Mouse (Mus musculus): ENCODE results near the gene Dyrk3. TPM values are rescaled to one million over a fixed set of nuclear protein-coding genes. Genes with fewer than 3 reads are reported as not detected.

The Dyrk3 gene
- polyA plus RNA-seq, 1 experiment from 2014 or later, result 17.6 TPM

Other genes starting within 250 kb of the Dyrk3 start
- not detected in 2 replicates for gene Il20, start 226.9 kb downstream of the Dyrk3 start, polyA plus RNA-seq (2016; fragmentation: Nextera tagmentation; extraction: Ambion mirVana)
- not detected in 2 replicates for gene Il19, start 198.2 kb downstream of the Dyrk3 start, polyA plus RNA-seq (2016; fragmentation: Nextera tagmentation; extraction: Ambion mirVana)
- not detected in 2 replicates for gene Il10, start 118.5 kb downstream of the Dyrk3 start, polyA plus RNA-seq (2016; fragmentation: Nextera tagmentation; extraction: Ambion mirVana)
- 25.7 and 27.0 TPM in 2 replicates for gene Mapkapk2, start 40.5 kb downstream of the Dyrk3 start, polyA plus RNA-seq (2016; fragmentation: Nextera tagmentation; extraction: Ambion mirVana)
- gene Eif2d, start 14.8 kb upstream of the Dyrk3 start, polyA plus RNA-seq (2016; fragmentation: Nextera tagmentation; extraction: Ambion mirVana), result 42.2 and 42.6 TPM in 2 replicates
- 3.9 and 4.7 TPM in 2 replicates for gene Rassf5, start 106.9 kb upstream of the Dyrk3 start, polyA plus RNA-seq (2016; fragmentation: Nextera tagmentation; extraction: Ambion mirVana)
- 4.5 and 4.8 TPM in 2 replicates for gene Ikbke, start 141.3 kb upstream of the Dyrk3 start, polyA plus RNA-seq (2016; fragmentation: Nextera tagmentation; extraction: Ambion mirVana)

All from liver, embryonic 12.5 days (tissue).